Mouse (Mus musculus) forebrain, embryonic 11.5 days (tissue): Measurements from ENCODE around the gene Slc12a8. TPM values are rescaled to one million over a fixed set of nuclear protein-coding genes. Genes with fewer than 3 reads are reported as not detected.
A peak's percentile ranks its signal among the peaks of the same experiment; 100 is the strongest.

Source experiments
- ATAC-seq: fragments of 200-750 bp; cut with Nextera tagmentation; replicated peaks from 2 replicates; pipeline ENCODE4 v1.8.0; 2017; ENCODE audit warnings: moderate TSS enrichment; ENCODE audit not compliant: low FRiP score
- DNase-seq: peaks from one replicate; pipeline ENCODE4 v3.0.0-alpha.2; 2017; ENCODE audit warnings: low spot score
- H3K27ac ChIP-seq: fragments of 300-500 bp; sonication (generic); 2 replicates; pipeline ENCODE4 v1.5.1; 2014; ENCODE audit warnings: low read depth, low read length
- H3K27me3 ChIP-seq: fragments of 300-500 bp; sonication (generic); 2 replicates; pipeline ENCODE4 v1.6.1; 2014; ENCODE audit warnings: mild to moderate bottlenecking, low read length, mixed read lengths; ENCODE audit not compliant: control insufficient read depth, insufficient read depth
- H3K36me3 ChIP-seq: fragments of 300-500 bp; sonication (generic); 2 replicates; pipeline ENCODE4 v1.6.1; 2014; ENCODE audit warnings: mild to moderate bottlenecking, low read length, moderate library complexity, mixed read lengths; ENCODE audit not compliant: control insufficient read depth, insufficient read depth
- H3K4me1 ChIP-seq: fragments of 300-500 bp; sonication (generic); replicated peaks from 2 replicates; pipeline ENCODE4 v1.6.1; 2014; ENCODE audit warnings: low read length, mixed read lengths; ENCODE audit not compliant: control insufficient read depth, insufficient read depth
- H3K4me2 ChIP-seq: fragments of 300-500 bp; sonication (generic); 2 replicates; pipeline ENCODE4 v1.6.1; 2014; ENCODE audit warnings: low read depth, mild to moderate bottlenecking, low read length, moderate library complexity, mixed read lengths; ENCODE audit not compliant: severe bottlenecking
- H3K4me3 ChIP-seq: fragments of 300-500 bp; sonication (generic); 2 replicates; pipeline ENCODE4 v1.5.1; 2014; ENCODE audit warnings: low read depth, low read length
- H3K9ac ChIP-seq: fragments of 300-500 bp; sonication (generic); 2 replicates; pipeline ENCODE4 v1.6.1; 2014; ENCODE audit warnings: low read length
- H3K9me3 ChIP-seq: fragments of 300-500 bp; sonication (generic); 2 replicates; pipeline ENCODE4 v1.6.1; 2016; ENCODE audit warnings: low read length, mixed read lengths; ENCODE audit not compliant: control insufficient read depth
- WGBS: fragments of 180-500 bp; shearing (Covaris S2); extraction: QIAGEN DNeasy Blood & Tissue Kit; methylation state at CpG from one replicate; pipeline ENCODE4 v1.1.7; 2014; 5-methylcytosine and 5-hydroxymethylcytosine counted together
- polyA plus RNA-seq: library from polyadenylated mRNA; unstranded; fragments of >200 nt; fragmentation: Nextera tagmentation; extraction: Ambion mirVana; gene quantifications from 2 replicates; pipeline ENCODE4 v1.2.1, GENCODE M21; 2014

The Slc12a8 gene
- polyA plus RNA-seq, 1 experiment from 2014 or later, result 1.3 TPM

DNA sequence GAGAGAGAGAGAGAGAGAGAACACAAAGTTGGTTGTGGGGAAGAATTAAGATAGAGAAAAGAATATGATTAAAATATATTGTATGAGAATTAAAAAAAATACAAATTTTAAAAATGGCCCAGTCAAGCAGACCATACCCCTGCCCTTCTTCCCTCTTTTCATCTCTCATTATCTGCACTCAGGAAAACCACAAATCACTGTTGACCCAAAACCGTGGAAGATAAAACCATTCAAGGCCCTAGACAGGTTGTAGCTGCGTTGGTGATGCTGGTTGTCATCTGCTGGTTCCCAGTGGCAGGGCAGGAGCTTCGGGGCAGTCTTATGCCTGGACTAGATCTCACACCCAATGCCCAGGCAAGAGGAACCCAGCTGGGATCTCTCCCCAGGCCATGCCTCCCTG, 66.2 kb downstream of the Slc12a8 start:
- Histone ChIP-seq H3K27me3 (no peaks in the 10 kb centered on the region), H3K9ac (no peak overlapping the region), H3K36me3 (no peaks in the 10 kb centered on the region), H3K4me2 (no peak overlapping the region), H3K4me3 (no peak overlapping the region), H3K27ac (peak overlapping the region; percentile 92), H3K4me1 (peaks cover 18% of the 10 kb centered on the region), H3K9me3 (no peaks in the 10 kb centered on the region)
- WGBS, result 71% methylated on average over 3 of the region's 3 CpGs
- DNase-seq, result no peak
- no peak for ATAC-seq

DNA sequence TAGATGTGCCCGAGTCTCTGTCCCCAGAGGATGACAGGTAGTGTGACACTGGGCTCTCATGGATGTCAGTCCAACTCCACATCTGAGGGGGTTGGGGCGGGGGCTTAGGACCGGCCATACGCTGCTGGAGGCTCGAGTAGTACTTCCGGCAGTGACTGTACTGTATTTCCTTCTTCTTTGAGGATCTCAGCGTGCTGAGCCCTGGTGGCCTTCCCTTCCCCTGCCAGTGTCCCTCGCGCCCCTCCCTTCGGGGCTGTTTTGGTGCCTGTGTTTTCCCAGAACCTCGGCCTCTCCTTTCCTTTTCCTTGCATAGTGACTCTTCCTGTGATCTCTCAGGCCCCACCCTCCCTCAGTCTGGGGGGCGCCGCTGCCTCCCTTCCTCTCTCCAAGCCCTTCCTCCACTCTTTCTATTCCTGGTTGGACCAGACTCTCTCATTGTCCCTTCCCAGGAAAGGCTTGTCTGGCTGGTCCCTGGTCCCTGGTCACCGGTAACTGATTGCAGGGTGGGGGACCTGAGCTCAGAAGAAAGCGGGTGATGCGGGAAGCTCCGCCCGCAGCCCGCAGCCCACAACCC, 66.8 kb downstream of the Slc12a8 start:
- H3K4me3 ChIP-seq, result no peak overlapping the region
- no peaks in the 10 kb centered on the region for H3K36me3 ChIP-seq
- ATAC-seq, result peak; percentile 38; the same call in 1 of the 2 replicates
- peak overlapping the region; percentile 19 for H3K4me2 ChIP-seq
- H3K9ac ChIP-seq, result peak overlapping the region; percentile 21
- no peaks in the 10 kb centered on the region for H3K27me3 ChIP-seq
- peaks cover 18% of the 10 kb centered on the region for H3K4me1 ChIP-seq
- peak; percentile 68 for DNase-seq
- no peaks in the 10 kb centered on the region for H3K9me3 ChIP-seq
- peak overlapping the region; percentile 92 for H3K27ac ChIP-seq
- 30% methylated on average over 19 of the region's 19 CpGs for whole genome bisulfite sequencing

DNA sequence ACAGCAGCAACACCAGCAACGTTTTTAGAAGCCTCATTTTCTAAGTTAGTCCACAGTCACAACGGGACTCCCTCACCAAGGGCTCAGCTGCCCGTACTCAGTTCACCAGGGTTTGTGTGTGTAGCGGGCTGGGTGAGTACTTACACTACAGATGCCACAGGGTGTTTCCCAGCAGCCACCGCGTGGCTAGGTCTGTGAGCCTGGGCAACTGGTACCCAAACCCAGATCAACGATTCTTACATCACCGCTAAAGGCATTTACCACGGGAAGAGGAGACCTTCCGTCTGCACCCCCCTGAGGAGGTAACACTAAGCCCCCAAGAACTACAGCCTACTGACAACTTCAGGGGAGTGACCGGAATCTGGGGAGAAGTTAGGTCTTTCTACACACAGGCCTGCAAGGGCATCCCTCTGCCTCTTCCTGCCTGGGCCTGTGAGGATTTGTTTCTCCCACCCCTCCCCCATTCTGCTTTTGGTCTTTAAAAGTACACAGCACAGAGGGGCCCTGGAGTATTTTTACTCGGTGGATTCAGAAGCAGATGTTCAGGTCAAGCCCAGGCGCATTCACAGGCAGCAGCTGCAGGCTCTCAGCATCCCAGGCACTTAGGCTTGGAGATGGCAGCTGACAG, 67.4 kb downstream of the Slc12a8 start:
- Histone ChIP-seq H3K9me3 (no peaks in the 10 kb centered on the region), H3K9ac (peak overlapping the region; percentile 21; the same call in 1 of the 2 replicates), H3K4me1 (peaks cover 18% of the 10 kb centered on the region), H3K4me2 (peak overlapping the region; percentile 18; the same call in 1 of the 2 replicates), H3K36me3 (no peaks in the 10 kb centered on the region), H3K4me3 (no peak overlapping the region), H3K27me3 (no peaks in the 10 kb centered on the region), H3K27ac (peak overlapping the region; percentile 92)
- ATAC-seq (peak; percentile 77), DNase-seq (peak; percentile 66)
- 22% methylated on average over 13 of the region's 13 CpGs for WGBS

DNA sequence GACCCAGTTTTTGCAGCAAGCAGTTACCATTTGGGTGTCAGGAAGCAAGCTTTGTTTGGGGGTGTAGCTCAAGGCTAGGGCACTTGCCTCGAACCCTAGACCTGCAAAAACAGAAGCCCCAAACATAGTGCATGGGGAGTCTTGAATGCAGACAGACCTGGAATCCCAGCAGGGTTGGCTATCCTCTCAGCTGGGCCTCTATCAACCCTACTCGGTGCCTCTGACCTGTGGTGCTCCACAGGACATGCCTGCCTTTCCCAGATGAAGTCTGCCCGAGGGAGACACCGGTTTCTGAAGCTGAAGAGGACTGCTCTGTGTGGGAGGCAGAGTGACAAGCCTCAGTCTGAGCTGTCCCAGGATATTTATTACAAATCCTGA, 67.9 kb downstream of the Slc12a8 start:
- peak; percentile 10; the same call in 1 of the 2 replicates for ATAC-seq
- H3K4me3 ChIP-seq, result no peak overlapping the region
- H3K27me3 ChIP-seq, result no peaks in the 10 kb centered on the region
- DNase-seq, result no peak
- H3K9me3 ChIP-seq, result no peaks in the 10 kb centered on the region
- peaks cover 18% of the 10 kb centered on the region for H3K4me1 ChIP-seq
- H3K36me3 ChIP-seq, result no peaks in the 10 kb centered on the region
- 21% methylated on average over 4 of the region's 4 CpGs for WGBS
- H3K9ac ChIP-seq, result peak overlapping the region; percentile 21; the same call in 1 of the 2 replicates
- H3K4me2 ChIP-seq, result no peak overlapping the region
- peak overlapping the region; percentile 92 for H3K27ac ChIP-seq

DNA sequence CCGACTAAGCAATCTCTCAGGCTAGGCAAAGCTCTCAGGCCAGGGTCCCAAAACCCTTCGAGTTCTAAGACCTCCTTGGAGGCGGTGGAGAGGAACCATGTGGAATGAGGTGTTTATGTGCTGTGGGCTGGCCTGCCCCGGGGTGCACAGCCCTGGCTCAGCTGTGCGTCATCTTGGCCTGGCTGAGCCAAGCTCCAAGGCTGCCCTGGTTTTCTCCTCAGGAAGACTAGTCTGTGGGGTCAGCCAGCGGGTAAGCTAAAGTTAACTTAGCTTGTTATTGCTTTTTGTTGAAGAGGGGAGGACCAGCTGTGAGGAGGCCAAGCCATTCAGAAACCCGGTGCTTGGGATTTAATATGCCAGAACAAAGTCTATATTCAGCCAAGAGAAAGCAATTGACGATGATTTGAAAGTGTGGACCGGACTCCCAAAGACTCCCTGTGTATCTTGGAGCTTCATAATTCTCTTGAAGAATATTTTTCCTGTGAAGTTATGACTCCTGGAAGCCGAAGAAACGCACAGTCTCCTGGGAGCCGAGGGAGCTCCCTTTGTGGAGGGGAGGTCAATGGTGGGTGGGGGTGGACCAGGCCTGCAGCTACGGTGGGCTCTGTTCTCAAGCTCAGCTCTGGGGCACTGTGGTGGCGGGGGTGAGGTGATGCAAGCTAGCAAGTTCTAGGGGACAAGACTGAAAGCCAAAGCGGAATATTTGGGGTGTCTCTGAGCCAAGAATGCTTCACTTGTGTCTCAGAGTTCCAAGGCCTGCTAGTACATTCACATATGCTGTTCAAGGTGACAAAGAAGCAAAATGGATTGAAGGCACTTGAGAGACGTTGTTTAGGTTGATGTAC, 70.4 kb downstream of the Slc12a8 start:
- Histone ChIP-seq H3K27ac (no peak overlapping the region), H3K27me3 (no peaks in the 10 kb centered on the region), H3K4me2 (no peak overlapping the region), H3K36me3 (no peaks in the 10 kb centered on the region), H3K9ac (no peak overlapping the region), H3K4me3 (no peak overlapping the region), H3K4me1 (peaks cover 18% of the 10 kb centered on the region), H3K9me3 (no peaks in the 10 kb centered on the region)
- 82% methylated on average over 16 of the region's 16 CpGs for WGBS
- ATAC-seq, result no peak
- DNase-seq, result no peak

DNA sequence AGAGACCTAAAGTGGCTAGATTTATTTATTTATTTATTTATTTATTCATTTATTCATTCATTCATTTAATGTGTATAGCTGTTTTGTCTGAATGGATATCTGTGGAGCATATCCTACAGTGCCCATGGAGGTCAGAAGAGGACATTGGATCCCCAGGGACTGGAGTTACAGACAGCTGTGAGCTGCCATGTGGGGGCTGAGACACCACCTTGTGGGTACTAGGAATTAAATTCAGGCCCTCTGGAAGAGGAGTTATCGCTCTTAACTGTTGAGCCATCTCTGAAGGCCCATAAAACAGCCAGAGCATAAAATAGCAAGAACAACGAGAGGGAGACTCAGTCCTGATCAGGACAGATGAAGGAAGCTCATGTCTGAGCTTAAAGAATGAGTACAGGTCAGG, 71.7 kb downstream of the Slc12a8 start:
- Histone ChIP-seq H3K9me3 (no peaks in the 10 kb centered on the region), H3K4me2 (no peak overlapping the region), H3K4me1 (peaks cover 20% of the 10 kb centered on the region), H3K27ac (no peak overlapping the region), H3K36me3 (no peaks in the 10 kb centered on the region), H3K9ac (no peak overlapping the region), H3K27me3 (no peaks in the 10 kb centered on the region), H3K4me3 (no peak overlapping the region)
- ATAC-seq (no peak), DNase-seq (no peak)
- WGBS, result 86% methylated on average over 2 of the region's 2 CpGs

DNA sequence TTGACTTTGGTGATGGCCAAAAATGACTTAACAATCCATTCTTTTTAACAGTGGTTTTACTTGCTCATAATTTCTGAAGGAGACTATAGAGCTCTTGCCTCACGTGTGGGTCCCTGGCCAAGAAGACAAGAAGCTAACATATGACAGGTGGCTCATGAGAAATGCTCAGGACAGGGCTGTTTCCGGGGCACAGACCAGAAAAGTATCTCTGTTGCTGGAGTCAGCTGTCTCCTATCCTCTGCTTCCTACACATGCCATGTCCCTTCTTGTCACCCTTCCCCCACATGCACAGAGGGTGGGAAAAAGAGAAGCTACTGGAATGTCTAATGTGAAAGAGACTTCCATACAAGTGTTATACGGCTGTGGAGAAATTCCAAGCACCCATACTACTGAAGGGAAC, 73.3 kb downstream of the Slc12a8 start:
- Histone ChIP-seq H3K9ac (no peak overlapping the region), H3K4me3 (no peak overlapping the region), H3K9me3 (no peaks in the 10 kb centered on the region), H3K4me2 (no peak overlapping the region), H3K27ac (no peak overlapping the region), H3K36me3 (no peaks in the 10 kb centered on the region), H3K27me3 (no peaks in the 10 kb centered on the region), H3K4me1 (peaks cover 12% of the 10 kb centered on the region)
- 85% methylated on average over 3 of the region's 3 CpGs for WGBS
- DNase-seq (no peak), ATAC-seq (no peak)

DNA sequence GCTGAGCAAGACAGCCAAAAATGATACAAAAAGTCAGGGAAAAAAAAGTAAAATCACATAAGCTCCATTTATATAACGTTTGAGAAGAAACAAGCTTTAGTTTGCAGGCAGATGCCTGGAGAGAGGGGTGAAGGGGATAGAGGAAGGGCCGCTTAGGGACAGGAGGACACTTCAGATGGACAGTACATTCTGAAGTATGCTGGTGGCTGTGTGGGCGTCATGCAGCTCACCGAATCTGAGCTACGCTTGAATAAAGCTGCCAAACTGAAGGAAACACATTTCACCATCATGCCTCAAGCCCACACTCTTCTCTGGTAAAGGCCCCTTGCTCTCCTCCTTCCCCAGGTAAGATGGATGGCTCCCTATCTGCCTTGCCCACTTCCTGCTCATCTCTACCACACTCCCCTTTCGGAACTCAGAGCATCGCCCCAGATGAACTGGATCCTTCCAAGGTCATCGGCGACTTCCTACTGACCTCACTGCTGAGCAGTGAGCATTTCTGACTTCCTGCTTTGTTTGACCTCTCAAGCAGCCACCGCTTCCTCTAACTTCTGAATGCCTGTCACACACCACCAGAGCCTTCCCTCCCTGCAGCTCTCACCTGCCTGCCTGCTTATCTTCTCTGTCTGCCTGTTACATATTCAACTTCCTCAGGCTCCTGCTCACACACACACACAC, 74.4 kb downstream of the Slc12a8 start:
- WGBS, result 87% methylated on average over 10 of the region's 10 CpGs
- Histone ChIP-seq H3K27me3 (no peaks in the 10 kb centered on the region), H3K4me3 (no peak overlapping the region), H3K4me1 (peaks cover 11% of the 10 kb centered on the region), H3K36me3 (no peaks in the 10 kb centered on the region), H3K9me3 (no peaks in the 10 kb centered on the region), H3K27ac (no peak overlapping the region), H3K4me2 (no peak overlapping the region), H3K9ac (no peak overlapping the region)
- DNase-seq (no peak), ATAC-seq (no peak)
